Mouse (Mus musculus): ENCODE results near the gene Cept1.

DNA sequence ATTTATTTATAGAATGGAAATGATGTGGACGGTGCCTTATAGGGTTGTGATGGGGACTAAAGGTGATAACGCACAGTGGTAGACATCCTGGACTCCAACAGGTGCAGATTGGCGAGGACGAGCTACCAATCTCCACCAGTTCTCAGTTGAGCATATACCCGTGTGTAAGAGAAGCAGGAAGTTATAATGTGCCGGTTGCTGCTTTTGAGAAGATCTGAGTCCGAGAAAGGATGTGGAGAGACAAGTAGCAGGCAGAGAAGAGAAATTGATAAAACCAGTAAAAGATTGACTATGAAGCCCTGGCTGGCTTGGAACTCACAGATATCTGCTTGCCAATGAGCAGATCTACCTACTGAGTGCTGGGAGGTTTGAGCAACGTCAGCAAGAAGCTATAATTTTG is 54.4 kb downstream of the Cept1 start:
- TF ChIP-seq CTCF (IDR thresholded peaks at IDR 0.05; ENCODE audit: borderline replicate concordance, extremely low read depth, insufficient read depth, insufficient read length): no peak
- TF ChIP-seq POLR2A (IDR thresholded peaks at IDR 0.05; ENCODE audit: borderline replicate concordance, extremely low read depth, insufficient read depth, insufficient read length, poor library complexity, severe bottlenecking): no peak

Measured in brain, embryonic 14.5 days (tissue).